Mouse (Mus musculus) heart, postnatal 10 days (tissue): ENCODE results near the gene Hao2. TPM values are rescaled to one million over a fixed set of nuclear protein-coding genes. Genes with fewer than 3 reads are reported as not detected.
A peak's percentile ranks its signal among the peaks of the same experiment; 100 is the strongest.

Experiments used
- DNase-seq, 2 experiments: peaks; one replicate each; pipeline ENCODE4 v3.0.0; 2021
- intact Hi-C: fragments of 180-260 bp; cut with DNase I; formaldehyde crosslinking; loops from one replicate; pipeline ENCODE4 v1.15.1; 2025
- total RNA-seq, 2 experiments: library from RNA; stranded (reverse); gene quantifications; 2 replicates each; pipeline ENCODE4 v1.2.3; 2021

The Hao2 gene
- not detected for total RNA-seq

DNA sequence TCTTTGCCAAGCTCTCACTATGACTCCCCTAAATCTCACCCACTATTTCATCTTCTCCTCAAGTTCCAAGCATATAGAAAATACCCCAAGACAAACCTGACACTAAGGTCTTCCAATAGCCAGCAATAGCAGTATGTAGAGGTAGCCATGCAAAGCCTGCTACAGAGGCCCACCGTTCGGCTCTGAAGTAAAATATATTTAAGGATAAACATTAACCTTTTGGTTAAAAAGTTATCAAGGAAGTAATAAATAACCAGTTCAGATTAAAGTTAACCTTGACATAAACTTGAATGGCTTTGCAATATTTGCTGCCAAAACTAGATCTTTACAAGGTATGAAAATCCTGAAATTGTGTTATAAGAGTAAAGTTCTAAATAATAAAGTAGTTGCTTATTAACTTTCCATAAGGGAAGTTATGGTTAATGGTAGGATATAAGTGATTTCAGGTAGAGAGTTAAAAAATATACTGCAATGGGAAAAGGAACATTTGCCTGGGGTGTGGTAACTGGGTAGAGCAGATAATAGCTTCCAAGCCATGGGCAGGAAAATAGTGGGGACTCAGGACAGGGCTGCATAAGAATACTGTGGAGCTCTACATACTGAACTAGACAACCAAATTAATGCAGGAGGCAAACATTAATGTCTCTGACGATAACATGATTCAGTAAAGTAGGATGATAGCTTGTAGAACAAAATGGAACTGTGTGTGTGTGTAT is at the start of gene Hao2:
TSS of gene Hao2 (minus strand) at position 183 of the 716 bp plus-strand sequence.
- intact Hi-C loops, result no loop called here
- no peak for DNase-seq

DNA sequence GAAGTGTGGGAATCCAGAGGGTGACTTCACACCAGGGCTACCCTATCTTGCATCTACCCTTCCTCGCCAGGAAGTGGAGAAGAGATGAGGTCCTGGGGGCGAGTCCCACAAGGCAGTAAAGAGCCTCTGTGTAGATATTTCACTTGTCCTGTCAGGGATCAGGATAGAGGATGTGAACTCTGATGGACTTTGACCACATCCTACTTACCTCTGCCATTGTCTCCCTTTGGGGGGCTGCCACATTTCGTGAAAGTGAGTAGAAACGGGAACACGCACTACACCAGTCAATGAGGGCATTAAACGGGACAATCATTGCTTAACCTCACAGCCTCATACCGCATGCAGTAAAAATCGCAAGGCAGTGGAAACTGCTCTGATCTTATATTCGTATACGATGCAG is 48.6 kb upstream of the Hao2 start:
- intact Hi-C loops, result no loop called here
- DNase-seq, result no peak

DNA sequence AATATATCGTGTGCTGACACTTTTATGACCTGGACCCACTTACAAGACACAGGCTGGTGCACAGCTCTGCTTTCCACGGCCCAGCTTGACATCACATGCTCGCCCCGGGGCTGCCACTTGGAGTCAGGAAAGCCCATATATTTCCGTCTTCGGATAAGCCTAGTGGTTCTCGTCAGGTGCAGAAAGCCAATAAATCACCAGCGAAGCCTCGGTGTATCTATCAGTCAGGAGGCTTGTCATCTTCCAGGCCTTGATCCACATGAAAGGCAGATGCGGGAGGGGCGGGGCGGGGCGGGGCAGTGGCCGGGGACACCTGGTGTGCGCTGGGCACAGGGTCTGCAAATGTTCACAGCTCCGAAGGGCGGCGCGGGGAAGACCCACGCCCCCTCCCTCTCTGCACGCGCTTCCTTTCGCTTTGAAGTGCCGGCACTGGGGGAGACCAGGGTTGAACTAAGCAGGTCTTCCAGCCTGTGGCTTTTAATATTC is 48.1 kb upstream of the Hao2 start:
- DNase-seq, result no peak
- intact Hi-C loops, result no loop called here

GRCm38 (mm10) chr3:98940225-98940624 is 47.2 kb upstream of the Hao2 start:
- intact Hi-C loops, result no loop called here

DNA sequence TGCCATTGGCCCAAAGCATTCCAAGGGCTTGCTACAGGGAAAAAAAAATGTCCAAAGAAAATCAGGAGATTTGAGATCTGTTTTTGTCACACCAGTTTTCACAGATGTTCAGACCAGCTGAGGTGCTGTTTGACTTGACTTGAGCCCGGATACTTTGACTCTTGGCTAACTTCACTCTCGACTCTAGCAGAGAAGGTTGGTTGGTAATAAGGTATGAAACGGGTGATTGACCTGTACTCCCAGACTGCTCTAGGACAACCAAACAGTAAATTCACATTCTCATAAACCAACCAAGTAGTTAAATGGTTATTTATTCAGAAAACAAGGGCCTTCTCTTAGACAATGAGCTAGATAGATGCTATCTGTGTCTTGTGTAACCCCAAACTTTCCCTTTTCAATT is 43.4 kb upstream of the Hao2 start:
- no peak for DNase-seq
- intact Hi-C loops, result no loop called here

More at GRCm38 (mm10) chr3:98940225-98940624, 47.2 kb upstream of the Hao2 start:
- no peak for DNase-seq

DNA sequence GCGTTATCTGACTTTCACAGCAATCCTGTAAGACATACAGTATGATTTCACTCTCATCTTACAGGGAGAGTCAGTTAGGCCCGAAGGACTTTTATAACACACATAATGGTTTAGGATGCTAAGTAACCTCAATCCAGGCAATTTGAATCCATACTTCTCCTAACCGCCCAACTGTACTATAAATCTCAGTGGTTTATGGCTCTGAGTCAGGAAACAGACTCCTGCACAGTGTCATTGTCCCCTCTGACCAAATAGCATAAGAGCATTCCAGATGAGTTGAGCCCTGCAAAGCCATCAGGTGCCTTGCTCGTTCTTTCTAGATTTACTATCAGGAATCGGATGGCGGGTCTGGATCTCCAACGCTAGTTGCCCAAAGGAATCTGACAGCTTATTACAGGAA is 41.6 kb upstream of the Hao2 start:
- DNase-seq, result no peak
- intact Hi-C loops, result no loop called here

DNA sequence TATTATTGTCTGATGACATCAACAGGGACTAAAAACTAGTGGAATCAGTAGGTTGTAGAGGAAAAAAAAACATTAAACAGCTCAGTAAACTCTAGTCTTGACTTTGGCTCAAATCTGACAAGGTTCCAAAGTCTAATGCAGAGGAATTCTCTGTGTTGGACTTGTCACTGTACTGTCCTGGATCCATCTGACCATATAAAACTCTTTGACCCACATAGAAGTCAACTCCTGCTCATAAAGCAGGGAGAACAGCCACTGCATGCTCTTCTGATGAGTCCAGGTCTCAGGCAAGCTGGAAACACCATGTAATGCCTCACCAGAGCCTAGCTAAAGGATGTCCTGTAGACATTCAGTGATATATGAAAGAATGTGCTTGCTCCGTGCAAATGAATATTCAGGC is 41.0 kb upstream of the Hao2 start:
- intact Hi-C loops, result no loop called here
- DNase-seq, result no peak

GRCm38 (mm10) chr3:98932421-98932820 is 39.4 kb upstream of the Hao2 start:
- intact Hi-C loops, result no loop called here
- DNase-seq, result no peak

DNA sequence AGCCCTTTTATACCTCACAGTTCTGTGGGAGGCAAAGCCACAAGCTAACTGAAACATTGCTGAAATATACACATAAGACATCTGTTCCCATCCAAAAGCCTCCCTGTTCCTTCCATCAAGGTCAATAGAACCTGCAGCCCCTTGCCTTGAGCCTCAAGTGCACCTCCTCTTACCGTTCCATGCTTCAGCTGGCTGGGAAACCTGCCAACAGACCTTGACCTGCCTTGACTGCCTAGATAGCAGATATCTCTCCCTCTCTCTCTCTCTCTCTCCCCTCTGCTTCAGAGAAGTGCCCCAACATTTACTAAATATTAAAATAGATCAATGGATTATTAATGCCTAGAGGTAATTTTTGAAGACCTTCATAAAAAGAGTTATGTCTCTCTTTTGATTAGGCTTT is 38.8 kb upstream of the Hao2 start:
- intact Hi-C loops, result no loop called here
- DNase-seq, result no peak

DNA sequence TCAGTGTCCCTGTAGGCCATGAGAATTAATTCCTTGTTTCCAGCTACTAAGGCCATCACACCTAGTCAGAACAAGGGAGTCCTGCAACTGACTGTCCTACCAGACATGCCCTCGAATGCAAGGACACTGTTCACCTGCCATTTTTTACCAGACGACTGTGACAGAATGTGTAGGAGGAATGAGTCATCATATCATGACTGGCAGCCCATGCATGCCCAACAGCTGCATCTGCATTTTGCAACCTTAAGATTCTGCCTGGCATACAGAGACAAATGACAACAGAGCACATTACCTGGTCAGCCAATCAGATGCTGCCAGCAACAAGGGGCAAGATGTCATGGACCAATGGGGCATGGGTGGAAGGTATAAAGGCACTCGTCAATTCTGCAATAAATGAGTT is 27.4 kb upstream of the Hao2 start:
- intact Hi-C loops, result no loop called here
- no peak for DNase-seq

GRCm38 (mm10) chr3:98917260-98917659 is 24.2 kb upstream of the Hao2 start:
- intact Hi-C loops, result no loop called here
- DNase-seq, result no peak

DNA sequence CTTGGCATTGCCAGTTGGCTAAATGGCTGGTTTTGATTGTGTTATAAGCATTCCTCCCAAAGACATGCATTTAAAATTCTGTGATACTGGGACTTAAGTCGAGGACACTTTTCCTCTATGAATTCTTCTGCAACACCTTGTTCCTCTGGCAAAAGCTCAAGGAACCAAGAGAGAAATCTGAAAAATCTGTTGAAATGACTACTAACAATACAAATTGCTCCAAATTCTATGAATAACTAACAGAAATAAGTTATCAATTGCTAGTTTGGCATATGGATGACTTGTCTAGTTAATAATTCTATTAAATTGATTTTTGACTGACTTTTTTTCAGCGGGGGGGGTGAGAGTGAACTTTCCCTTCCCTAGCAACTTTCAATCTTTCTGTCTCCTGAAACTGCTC is 23.8 kb upstream of the Hao2 start:
- no peak for DNase-seq
- intact Hi-C loops, result loop anchor here (1.0 kb wide), 1 partner anchor 1022 kb away; no protein-coding TSS in a partner anchor

DNA sequence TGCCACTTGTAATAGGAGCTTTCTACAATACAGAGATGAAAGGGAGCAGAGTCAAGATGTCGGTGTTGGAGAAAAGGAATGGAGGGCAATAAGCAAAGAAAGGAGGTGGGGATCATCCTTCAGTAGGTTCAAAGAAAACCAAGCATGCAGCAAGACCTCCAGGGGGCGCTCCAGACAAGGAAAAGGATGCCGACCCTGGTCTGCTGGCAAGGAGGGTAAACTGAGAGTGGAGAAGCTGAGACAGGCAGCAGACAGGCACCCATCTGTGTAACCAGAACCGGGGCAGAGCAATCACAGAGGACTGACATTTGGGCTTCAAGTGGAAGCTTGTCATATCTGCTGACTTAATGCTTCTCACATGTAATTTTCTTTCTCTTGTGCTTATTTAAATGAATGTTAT is 22.6 kb upstream of the Hao2 start:
- intact Hi-C loops, result loop anchor here (1.0 kb wide), 2 partner anchors 60 to 1024 kb away; no protein-coding TSS in a partner anchor

DNA sequence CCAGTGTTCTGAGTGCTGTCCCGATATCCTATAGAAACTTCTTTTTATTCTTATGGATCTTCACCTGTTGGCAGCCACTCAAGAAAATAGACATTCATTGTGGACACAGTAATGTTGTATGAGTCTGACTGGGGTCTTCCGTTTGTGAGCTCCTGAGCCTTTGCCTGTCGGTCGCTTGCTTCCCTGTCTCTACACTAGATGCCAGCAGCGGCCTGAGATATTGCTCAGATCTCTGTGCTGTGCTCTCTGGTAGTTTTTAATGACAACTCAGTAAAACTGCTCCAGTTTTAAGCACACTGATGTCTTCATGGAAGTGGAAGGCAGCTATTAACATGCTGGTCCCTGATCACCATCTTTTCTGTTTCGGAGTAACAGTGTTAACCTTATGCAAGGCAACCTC is 20.6 kb upstream of the Hao2 start:
- no peak for DNase-seq
- intact Hi-C loops, result no loop called here

More for the DNA sequence above, 22.6 kb upstream of the Hao2 start:
- DNase-seq, result peak; percentile 13 to 61

DNA sequence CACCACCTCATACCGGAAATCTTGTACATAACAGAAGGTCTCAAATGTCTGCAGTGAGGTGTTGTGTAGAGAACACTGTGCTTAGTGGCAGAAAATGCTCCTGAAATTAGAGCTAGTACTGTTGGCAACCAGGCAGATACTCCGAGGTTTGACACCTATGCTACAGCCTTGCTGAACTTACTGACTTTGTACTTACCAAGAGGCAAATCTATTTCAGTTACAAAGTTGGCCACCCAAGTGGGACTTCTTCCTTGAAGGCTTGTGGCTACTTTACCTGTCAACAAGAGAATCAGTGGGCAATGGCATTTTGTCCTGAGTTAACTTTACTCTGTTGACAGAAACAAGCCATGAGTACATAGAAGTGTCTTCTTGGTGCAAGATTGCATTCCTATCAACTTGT is 4.6 kb upstream of the Hao2 start:
- intact Hi-C loops, result loop anchor here (5.0 kb wide), 1 partner anchor 1040 kb away; no protein-coding TSS in a partner anchor

GRCm38 (mm10) chr3:98895071-98895601 is 2.1 kb upstream of the Hao2 start:
- peak; percentile 3 to 21 for DNase-seq
- intact Hi-C loops, result loop anchor here (1.0 to 5.0 kb wide), 2 partner anchors 80 to 1042 kb away; no protein-coding TSS in a partner anchor

More for the DNA sequence above, 4.6 kb upstream of the Hao2 start:
- no peak for DNase-seq

- intact Hi-C loops, result no loop called here
- no peak for DNase-seq
Observed at GRCm38 (mm10) chr3:98890430-98890829, 2.6 kb downstream of the Hao2 start.

GRCm38 (mm10) chr3:98888206-98888605 is 4.8 kb downstream of the Hao2 start:
- DNase-seq, result no peak
- intact Hi-C loops, result no loop called here

DNA sequence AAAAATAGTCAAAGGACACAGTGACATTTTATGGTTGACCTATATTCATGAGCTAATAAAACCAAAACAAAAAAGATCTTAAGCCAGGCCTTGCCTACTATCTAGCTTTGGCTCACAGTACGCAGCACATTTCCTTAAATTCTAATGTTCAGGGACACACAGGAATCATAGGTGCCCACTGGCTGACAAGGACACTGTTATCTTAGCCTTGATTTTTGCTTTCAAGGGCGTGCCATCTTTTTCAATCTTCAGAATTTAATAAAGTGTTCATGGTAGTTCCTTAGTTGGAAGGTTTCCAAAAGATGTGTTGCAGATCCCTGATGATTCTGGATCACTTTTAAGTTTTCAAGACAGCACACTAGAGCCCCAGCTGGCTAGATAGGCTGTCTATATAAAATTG is 12.2 kb downstream of the Hao2 start:
- intact Hi-C loops, result no loop called here
- no peak for DNase-seq

- intact Hi-C loops, result no loop called here
- no peak for DNase-seq
Observed at GRCm38 (mm10) chr3:98880216-98880615, 12.8 kb downstream of the Hao2 start.

DNA sequence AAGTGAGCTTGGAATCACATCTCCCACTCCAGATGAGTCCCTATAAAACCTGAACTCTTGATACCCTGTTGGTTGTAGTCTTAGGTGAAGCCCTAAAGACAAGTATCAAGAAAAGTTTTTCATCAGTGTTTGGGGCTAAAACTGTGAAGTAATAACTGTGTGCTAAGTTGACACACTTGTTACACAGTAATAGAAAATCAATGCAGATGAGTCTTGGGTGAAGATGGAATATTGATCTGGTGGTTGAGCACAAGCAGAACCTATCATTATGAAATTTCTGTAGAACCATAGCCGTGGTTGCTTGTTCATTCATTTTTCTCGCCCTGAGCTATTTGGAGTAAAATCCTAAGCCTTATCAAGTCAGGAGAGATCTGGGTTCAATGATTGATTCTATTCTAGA is 24.8 kb downstream of the Hao2 start:
- intact Hi-C loops, result no loop called here
- no peak for DNase-seq

DNA sequence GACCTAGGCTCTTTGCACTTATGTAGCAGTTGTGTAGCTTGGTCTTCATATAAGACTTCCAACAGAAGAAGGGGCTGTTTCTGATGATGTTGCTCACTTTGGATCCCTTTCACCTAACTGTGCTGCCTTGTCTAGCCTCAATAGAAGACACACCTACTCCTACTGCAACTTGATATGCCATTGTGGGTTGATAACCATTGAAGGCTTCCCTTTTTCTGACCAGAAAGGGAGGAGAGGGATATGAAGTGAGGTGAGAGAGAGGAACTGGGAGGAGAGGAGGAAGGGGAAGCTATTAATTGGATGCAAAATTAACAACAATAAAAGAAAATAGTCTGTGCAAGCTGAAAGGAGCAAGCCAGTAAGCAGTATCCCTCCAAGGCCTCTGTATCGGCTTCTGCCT is 30.2 kb downstream of the Hao2 start:
- intact Hi-C loops, result no loop called here
- DNase-seq, result no peak
